Mouse (Mus musculus): ENCODE measurements around the gene Cd300lb. TPM values are rescaled to one million over a fixed set of nuclear protein-coding genes. Genes with fewer than 3 reads are reported as not detected.

The Cd300lb gene
- total and polyA plus RNA-seq, 3 experiments = not detected

DNA sequence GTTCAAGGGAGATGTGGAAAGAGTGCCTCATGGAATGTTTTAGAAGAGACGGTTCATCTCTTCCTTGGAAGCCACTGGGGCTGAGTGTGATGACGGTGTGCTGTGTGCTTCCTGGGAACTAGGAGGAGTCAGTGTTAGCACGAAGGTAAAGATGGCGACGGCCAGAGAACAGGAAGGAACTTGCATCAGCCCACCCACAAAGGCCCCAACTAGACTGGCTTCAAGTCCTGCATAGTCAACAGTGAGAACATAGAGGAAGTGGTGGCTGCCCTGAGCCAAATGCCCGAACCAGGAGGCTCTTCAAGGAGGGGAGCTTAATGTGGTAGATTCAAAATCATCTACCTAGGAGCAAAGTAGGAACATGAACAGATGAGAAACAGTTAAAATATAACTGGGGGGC is 17.1 kb downstream of the Cd300lb start:
- H3K4me3 ChIP-seq (ENCODE audit: control insufficient read depth in 1 of 2, insufficient read depth in 1 of 2, low read depth in 2 of 2, low read length in 2 of 2) = no peak overlapping the region
- no peak for TF ChIP-seq NRF1 (IDR thresholded peaks at IDR 0.05; ENCODE audit: insufficient read depth, low read depth, low read length, poor library complexity, severe bottlenecking)
- TF ChIP-seq SMC3 (IDR thresholded peaks at IDR 0.05; ENCODE audit: low read depth, low read length) = no peak
- TF ChIP-seq GATA1 (IDR thresholded peaks at IDR 0.05; ENCODE audit: low read depth, low read length) = no peak
- TF ChIP-seq USF1 (IDR thresholded peaks at IDR 0.05; ENCODE audit: low read depth, low read length) = no peak
- no peak for TF ChIP-seq NELFE (IDR thresholded peaks at IDR 0.05; ENCODE audit: low read depth, low read length)
- no peak for TF ChIP-seq POLR2A (IDR thresholded peaks at IDR 0.05; ENCODE audit: control insufficient read depth in 1 of 2, insufficient read depth in 1 of 2, low read depth in 1 of 2, low read length in 2 of 2, poor library complexity in 1 of 2)
- no peak for TF ChIP-seq RAD21 (IDR thresholded peaks at IDR 0.05; ENCODE audit: low read depth, low read length)
- no peak for TF ChIP-seq TBP (IDR thresholded peaks at IDR 0.05; ENCODE audit: low read depth, low read length)
- no peak for TF ChIP-seq TCF12 (IDR thresholded peaks at IDR 0.05; ENCODE audit: low read depth, low read length)
- TF ChIP-seq TAL1 (IDR thresholded peaks at IDR 0.05; ENCODE audit: low read length) = no peak
- TF ChIP-seq KAT2A (conservative IDR thresholded peaks at IDR 0.05; ENCODE audit: low read depth, low read length) = no peak
- no peak for TF ChIP-seq MEF2A (IDR thresholded peaks at IDR 0.05; ENCODE audit: extremely low read depth, insufficient replicate concordance, low read depth, low read length, poor library complexity, severe bottlenecking)
- TF ChIP-seq HCFC1 (IDR thresholded peaks at IDR 0.05; ENCODE audit: low read depth, low read length) = no peak
- TF ChIP-seq USF2 (IDR thresholded peaks at IDR 0.05; ENCODE audit: borderline replicate concordance in 1 of 2, insufficient read depth in 1 of 2, low read depth in 1 of 2, low read length in 2 of 2) = no peak
- no peak for TF ChIP-seq MXI1 (IDR thresholded peaks at IDR 0.05; ENCODE audit: low read depth, low read length)
- H3K27me3 ChIP-seq (ENCODE audit: control insufficient read depth in 1 of 2, insufficient read depth in 2 of 2, low read length in 2 of 2) = no peaks in the 10 kb centered on the region
- H3K79me2 ChIP-seq (ENCODE audit: control insufficient read depth, insufficient read depth, low read length, poor library complexity) = no peaks in the 10 kb centered on the region
- no peak for DNase-seq (ENCODE audit: low read depth, low spot score)
- H3K9ac ChIP-seq (ENCODE audit: control insufficient read depth, low read depth, low read length, poor library complexity, severe bottlenecking) = no peak overlapping the region
- no peak overlapping the region for H3K27ac ChIP-seq (ENCODE audit: control insufficient read depth, low read depth, low read length)
- no peaks in the 10 kb centered on the region for H3K4me1 ChIP-seq (ENCODE audit: control insufficient read depth in 1 of 2, insufficient read depth in 2 of 2, low read length in 2 of 2)
- H3K36me3 ChIP-seq (ENCODE audit: control insufficient read depth in 1 of 2, insufficient read depth in 2 of 2, low read length in 2 of 2) = no peaks in the 10 kb centered on the region
- 0 out of 2 replicates have a peak, but pooled peaks cover 2% of the 10 kb centered on the region for H3K9me3 ChIP-seq (replicated peaks; ENCODE audit: insufficient read depth, low read length)

DNA sequence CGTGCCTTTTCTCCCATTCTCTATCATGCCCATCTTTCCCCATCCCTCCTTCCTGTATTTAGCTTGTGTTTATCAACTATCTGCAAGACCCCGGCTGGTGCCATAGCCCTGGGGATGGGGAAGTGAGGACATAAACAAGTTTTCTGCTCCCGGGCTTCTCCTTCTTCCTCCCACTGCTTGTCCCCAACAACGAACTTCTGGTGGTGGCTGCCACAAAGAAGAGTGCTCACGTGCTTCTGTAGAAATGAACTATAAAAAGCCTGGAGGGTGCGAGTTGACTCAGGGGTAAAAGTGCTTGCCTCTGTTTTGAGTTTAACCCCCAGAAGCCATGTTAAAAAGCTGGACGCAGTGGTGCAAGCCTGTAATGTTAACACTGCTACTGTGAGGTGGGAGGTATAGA is 19.2 kb downstream of the Cd300lb start:
- no peaks in the 10 kb centered on the region for H3K79me2 ChIP-seq (ENCODE audit: control insufficient read depth, insufficient read depth, low read length, poor library complexity)
- DNase-seq (ENCODE audit: low read depth, low spot score) = no peak
- no peaks in the 10 kb centered on the region for H3K27me3 ChIP-seq (ENCODE audit: control insufficient read depth in 1 of 2, insufficient read depth in 2 of 2, low read length in 2 of 2)
- H3K9ac ChIP-seq (ENCODE audit: control insufficient read depth, low read depth, low read length, poor library complexity, severe bottlenecking) = no peak overlapping the region
- 0 out of 2 replicates have a peak, but pooled peaks cover 2% of the 10 kb centered on the region for H3K9me3 ChIP-seq (replicated peaks; ENCODE audit: insufficient read depth, low read length)
- no peak for TF ChIP-seq USF2 (IDR thresholded peaks at IDR 0.05; ENCODE audit: borderline replicate concordance in 1 of 2, insufficient read depth in 1 of 2, low read depth in 1 of 2, low read length in 2 of 2)
- no peak for TF ChIP-seq CHD2 (IDR thresholded peaks at IDR 0.05; ENCODE audit: low read length)
- TF ChIP-seq SIN3A (IDR thresholded peaks at IDR 0.05; ENCODE audit: low read length) = no peak
- no peak for TF ChIP-seq TAL1 (IDR thresholded peaks at IDR 0.05; ENCODE audit: low read length)
- no peak for TF ChIP-seq TCF12 (IDR thresholded peaks at IDR 0.05; ENCODE audit: low read depth, low read length)
- TF ChIP-seq POLR2AphosphoS2 (IDR thresholded peaks at IDR 0.05; ENCODE audit: low read length) = no peak
- TF ChIP-seq ZKSCAN1 (IDR thresholded peaks at IDR 0.05; ENCODE audit: low read depth, low read length) = no peak
- TF ChIP-seq CHD1 (IDR thresholded peaks at IDR 0.05; ENCODE audit: low read depth, low read length) = no peak
- TF ChIP-seq ZMIZ1 (IDR thresholded peaks at IDR 0.05; ENCODE audit: low read depth, low read length) = no peak
- no peak for TF ChIP-seq GATA1 (IDR thresholded peaks at IDR 0.05; ENCODE audit: low read depth, low read length)
- TF ChIP-seq ZNF384 (IDR thresholded peaks at IDR 0.05; ENCODE audit: low read depth, low read length) = no peak
- no peak for TF ChIP-seq JUND (IDR thresholded peaks at IDR 0.05; ENCODE audit: low read depth, low read length)
- no peak for TF ChIP-seq MYC (IDR thresholded peaks at IDR 0.05; ENCODE audit: low read depth, low read length)
- no peak for TF ChIP-seq HCFC1 (IDR thresholded peaks at IDR 0.05; ENCODE audit: low read depth, low read length)
- TF ChIP-seq NELFE (IDR thresholded peaks at IDR 0.05; ENCODE audit: low read depth, low read length) = no peak
- no peak overlapping the region for H3K27ac ChIP-seq (ENCODE audit: control insufficient read depth, low read depth, low read length)
- no peak overlapping the region for H3K4me3 ChIP-seq (ENCODE audit: control insufficient read depth in 1 of 2, insufficient read depth in 1 of 2, low read depth in 2 of 2, low read length in 2 of 2)
- no peaks in the 10 kb centered on the region for H3K4me1 ChIP-seq (ENCODE audit: control insufficient read depth in 1 of 2, insufficient read depth in 2 of 2, low read length in 2 of 2)
- no peaks in the 10 kb centered on the region for H3K36me3 ChIP-seq (ENCODE audit: control insufficient read depth in 1 of 2, insufficient read depth in 2 of 2, low read length in 2 of 2)
